Mouse (Mus musculus): ENCODE data around the gene Sez6l. TPM values are rescaled to one million over a fixed set of nuclear protein-coding genes. Genes with fewer than 3 reads are reported as not detected.

The Sez6l gene
- total and polyA plus RNA-seq, 2 experiments from 2014 or later, result 43.5 to 80.1 TPM

- 68% methylated on average over 6 of the region's 6 CpGs for WGBS
- H3K4me1 ChIP-seq (ENCODE audit: insufficient read depth, low read length), result no peaks in the 10 kb centered on the region
These were observed 106.8 kb downstream of the Sez6l start for GRCm38 (mm10) chr5:112470144-112470543.

GRCm38 (mm10) chr5:112468986-112469581, 107.9 kb downstream of the Sez6l start:
- DNase-seq (ENCODE audit: low spot score) (no peak), ATAC-seq (no peak)
- 88% methylated on average over 4 of the region's 4 CpGs for WGBS
- no peak overlapping the region for H3K4me2 ChIP-seq (ENCODE audit: low read depth, low read length)
- H3K9me3 ChIP-seq (ENCODE audit: low read length), result no peaks in the 10 kb centered on the region
- H3K9ac ChIP-seq (replicated peaks; ENCODE audit: low read length), result no peak overlapping the region
- no peak for TF ChIP-seq CTCF (IDR thresholded peaks at IDR 0.05; ENCODE audit: low read depth)
- peaks cover 12% of the 10 kb centered on the region; the same call in 1 of the 2 replicates for H3K36me3 ChIP-seq (ENCODE audit: insufficient read depth, low read length)
- no peak overlapping the region for H3K27ac ChIP-seq
- H3K4me1 ChIP-seq (ENCODE audit: insufficient read depth, low read length), result no peaks in the 10 kb centered on the region
- no peaks in the 10 kb centered on the region for H3K27me3 ChIP-seq (ENCODE audit: insufficient read depth, low read length)
- H3K4me3 ChIP-seq (ENCODE audit: low read length), result no peak overlapping the region

More at GRCm38 (mm10) chr5:112470144-112470543, 106.8 kb downstream of the Sez6l start:
- H3K9me3 ChIP-seq (ENCODE audit: low read length), result no peaks in the 10 kb centered on the region
- ATAC-seq (no peak), DNase-seq (ENCODE audit: low spot score) (peak; percentile 83)
- H3K27me3 ChIP-seq (ENCODE audit: insufficient read depth, low read length), result no peaks in the 10 kb centered on the region
- H3K4me2 ChIP-seq (ENCODE audit: low read depth, low read length), result no peak overlapping the region
- peaks cover 11% of the 10 kb centered on the region; the same call in 1 of the 2 replicates for H3K36me3 ChIP-seq (ENCODE audit: insufficient read depth, low read length)
- peak; percentile 93 for TF ChIP-seq CTCF (IDR thresholded peaks at IDR 0.05; ENCODE audit: low read depth)
- no peak overlapping the region for H3K9ac ChIP-seq (replicated peaks; ENCODE audit: low read length)
- no peak overlapping the region for H3K27ac ChIP-seq
- H3K4me3 ChIP-seq (ENCODE audit: low read length), result no peak overlapping the region

- no peak overlapping the region for H3K27ac ChIP-seq
- peak; percentile 70 for DNase-seq (ENCODE audit: low spot score)
These were observed 110.7 kb downstream of the Sez6l start for GRCm38 (mm10) chr5:112466331-112466730.

GRCm38 (mm10) chr5:112459903-112460302, 117.1 kb downstream of the Sez6l start:
- Histone ChIP-seq H3K9me3 (ENCODE audit: low read length) (no peaks in the 10 kb centered on the region), H3K9ac (replicated peaks; ENCODE audit: low read length) (no peak overlapping the region), H3K4me2 (ENCODE audit: low read depth, low read length) (no peak overlapping the region), H3K4me3 (ENCODE audit: low read length) (no peak overlapping the region), H3K4me1 (ENCODE audit: insufficient read depth, low read length) (no peaks in the 10 kb centered on the region), H3K27me3 (ENCODE audit: insufficient read depth, low read length) (no peaks in the 10 kb centered on the region), H3K27ac (no peak overlapping the region), H3K36me3 (ENCODE audit: insufficient read depth, low read length) (peaks cover 17% of the 10 kb centered on the region; the same call in 1 of the 2 replicates)
- ATAC-seq, result peak; percentile 36; the same call in 1 of the 2 replicates
- no peak for TF ChIP-seq CTCF (IDR thresholded peaks at IDR 0.05; ENCODE audit: low read depth)
- peak; percentile 38 for DNase-seq (ENCODE audit: low spot score)
- WGBS, result 50% methylated on average over 3 of the region's 3 CpGs

More at GRCm38 (mm10) chr5:112466331-112466730, 110.7 kb downstream of the Sez6l start:
- Histone ChIP-seq H3K27me3 (ENCODE audit: insufficient read depth, low read length) (no peaks in the 10 kb centered on the region), H3K9me3 (ENCODE audit: low read length) (no peaks in the 10 kb centered on the region), H3K36me3 (ENCODE audit: insufficient read depth, low read length) (peaks cover 12% of the 10 kb centered on the region; the same call in 1 of the 2 replicates), H3K4me2 (ENCODE audit: low read depth, low read length) (no peak overlapping the region), H3K4me3 (ENCODE audit: low read length) (no peak overlapping the region), H3K4me1 (ENCODE audit: insufficient read depth, low read length) (no peaks in the 10 kb centered on the region), H3K9ac (replicated peaks; ENCODE audit: low read length) (no peak overlapping the region)
- WGBS, result 21% methylated on average over 6 of the region's 6 CpGs
- ATAC-seq, result no peak
- no peak for TF ChIP-seq CTCF (IDR thresholded peaks at IDR 0.05; ENCODE audit: low read depth)

GRCm38 (mm10) chr5:112454966-112455555, 121.9 kb downstream of the Sez6l start:
- Histone ChIP-seq H3K9ac (replicated peaks; ENCODE audit: low read length) (no peak overlapping the region), H3K9me3 (ENCODE audit: low read length) (no peaks in the 10 kb centered on the region), H3K27ac (no peak overlapping the region), H3K4me1 (ENCODE audit: insufficient read depth, low read length) (no peaks in the 10 kb centered on the region), H3K4me3 (ENCODE audit: low read length) (no peak overlapping the region), H3K36me3 (ENCODE audit: insufficient read depth, low read length) (peaks cover 9% of the 10 kb centered on the region; the same call in 1 of the 2 replicates), H3K27me3 (ENCODE audit: insufficient read depth, low read length) (no peaks in the 10 kb centered on the region), H3K4me2 (ENCODE audit: low read depth, low read length) (no peak overlapping the region)
- DNase-seq (ENCODE audit: low spot score) (peak; percentile 77), ATAC-seq (0 out of 2 replicates have a peak, but pooled peaks have one; percentile 35)
- TF ChIP-seq CTCF (IDR thresholded peaks at IDR 0.05; ENCODE audit: low read depth), result peak; percentile 65
- 64% methylated on average over 12 of the region's 12 CpGs for WGBS

GRCm38 (mm10) chr5:112453088-112453487, 123.9 kb downstream of the Sez6l start:
- Histone ChIP-seq H3K27me3 (ENCODE audit: insufficient read depth, low read length) (no peaks in the 10 kb centered on the region), H3K27ac (no peak overlapping the region), H3K4me3 (ENCODE audit: low read length) (no peak overlapping the region), H3K9me3 (ENCODE audit: low read length) (no peaks in the 10 kb centered on the region), H3K9ac (replicated peaks; ENCODE audit: low read length) (no peak overlapping the region), H3K36me3 (ENCODE audit: insufficient read depth, low read length) (peaks cover 9% of the 10 kb centered on the region; the same call in 1 of the 2 replicates), H3K4me1 (ENCODE audit: insufficient read depth, low read length) (no peaks in the 10 kb centered on the region), H3K4me2 (ENCODE audit: low read depth, low read length) (no peak overlapping the region)
- no peak for TF ChIP-seq CTCF (IDR thresholded peaks at IDR 0.05; ENCODE audit: low read depth)
- DNase-seq (ENCODE audit: low spot score) (no peak), ATAC-seq (no peak)
- 81% methylated on average over 9 of the region's 9 CpGs for WGBS
